In the genomic region with DNA sequence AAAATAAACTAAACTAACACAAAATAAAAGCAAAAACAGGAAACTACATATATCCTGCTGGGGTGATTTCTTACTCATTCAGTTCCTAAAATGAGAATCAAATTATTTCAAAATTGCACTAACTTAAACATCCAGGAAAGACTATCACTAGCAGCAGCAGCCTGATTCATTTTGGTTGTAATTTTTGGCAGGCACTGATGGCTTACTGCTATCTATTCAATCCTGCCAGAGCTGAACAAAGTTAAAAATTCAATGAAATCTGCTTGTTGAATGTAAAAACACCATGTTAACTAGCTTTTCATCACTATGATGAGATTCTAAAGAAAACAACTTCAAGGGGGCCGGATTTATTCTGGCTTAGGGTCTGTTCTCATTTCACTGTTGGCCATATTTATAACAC, we compare ENCODE assay signal across 18 mouse cellular contexts. TPM values are rescaled to one million over a fixed set of nuclear protein-coding genes. Genes with fewer than 3 reads are reported as not detected.
DNase-seq lines count a peak whose midpoint lies in the region; ATAC-seq lines count a peak whose summit lies in the region.
"Had no signal": no experiment of that assay in that cellular context is flagged by ENCODE, and none has a peak within 500 bp of the region (broad histone marks: within the 10 kb centered on the region; RNA-seq: fewer than 3 reads in every experiment).

No protein-coding gene starts in this region.

- 89% methylated on average over 1 of the region's 1 CpGs for WGBS in kidney, embryonic 15.5 days

- no peak for DNase-seq in frontal cortex, postnatal 14 days (ENCODE audit: low spot score in 2 of 2)
- DNase-seq in brain, adult 2 months (ENCODE audit: low read depth, low spot score) = peak; percentile 9
- DNase-seq in brain, embryonic 18.5 days (ENCODE audit: low read depth, low spot score) = peak; percentile 3
- DNase-seq: adrenal gland, adult 2 months; adrenal gland, postnatal 10 days; adrenal gland, postnatal 25 days; cerebellum, adult 11-12 months; cerebellum, adult 2 months; cerebellum, adult 9-10 months; cerebellum, postnatal 10 days; cerebellum, postnatal 25 days had no signal

- peak; percentile 69; the same call in 1 of the 2 replicates for ATAC-seq in frontal cortex, adult (ENCODE audit: low TSS enrichment)
- ATAC-seq in kidney, embryonic 15.5 days (replicated peaks; ENCODE audit: low FRiP score) = no peak
- ATAC-seq: forebrain, embryonic 14.5 days; forebrain, embryonic 16.5 days had no signal

- H3K4me3 ChIP-seq in kidney, embryonic 15.5 days (replicated peaks) = no peak overlapping the region
- H3K4me3 ChIP-seq: embryonic facial prominence, embryonic 10.5 days; embryonic facial prominence, embryonic 12.5 days; forebrain, embryonic 12.5 days had no signal

- no peak overlapping the region for H3K9ac ChIP-seq in kidney, embryonic 15.5 days
- H3K9ac ChIP-seq: embryonic facial prominence, embryonic 12.5 days; forebrain, embryonic 12.5 days had no signal

- no peaks in the 10 kb centered on the region for H3K4me1 ChIP-seq in kidney, embryonic 15.5 days
- H3K4me1 ChIP-seq: embryonic facial prominence, embryonic 10.5 days; embryonic facial prominence, embryonic 12.5 days; forebrain, embryonic 12.5 days had no signal

- no peaks in the 10 kb centered on the region for H3K36me3 ChIP-seq in kidney, embryonic 15.5 days
- H3K36me3 ChIP-seq: embryonic facial prominence, embryonic 10.5 days; embryonic facial prominence, embryonic 12.5 days; forebrain, embryonic 12.5 days had no signal

- H3K4me2 ChIP-seq in kidney, embryonic 15.5 days = no peak overlapping the region
- H3K4me2 ChIP-seq: embryonic facial prominence, embryonic 12.5 days; forebrain, embryonic 12.5 days had no signal

- no peaks in the 10 kb centered on the region for H3K9me3 ChIP-seq in kidney, embryonic 15.5 days (replicated peaks)
- H3K9me3 ChIP-seq: embryonic facial prominence, embryonic 10.5 days; embryonic facial prominence, embryonic 12.5 days; forebrain, embryonic 12.5 days had no signal

- H3K27ac ChIP-seq in kidney, embryonic 15.5 days = no peak overlapping the region
- H3K27ac ChIP-seq: embryonic facial prominence, embryonic 10.5 days; embryonic facial prominence, embryonic 12.5 days; forebrain, embryonic 12.5 days had no signal

- no peaks in the 10 kb centered on the region for H3K27me3 ChIP-seq in kidney, embryonic 15.5 days
- H3K27me3 ChIP-seq: embryonic facial prominence, embryonic 12.5 days; forebrain, embryonic 12.5 days had no signal

RNA-seq across cellular contexts. Expression of a gene that starts 36.0 kb away (rescaled TPM):
- 0.21 and 0.58 TPM in 2 replicates for polyA plus RNA-seq in kidney, embryonic 15.5 days (2015; fragmentation: Nextera tagmentation; extraction: Ambion mirVana)

Comparison
In these comparisons a context has a peak if more than half of its experiments do, and no peak if none do; other contexts are left out.
1. DNase-seq: peak in brain, adult 2 months (single experiment) and brain, embryonic 18.5 days (single experiment); none in frontal cortex, postnatal 14 days (0 of 2).